Mouse (Mus musculus) cortical plate, adult 2 months (tissue): ENCODE data around the gene Hcfc1r1.

Experiments used
- CTCF ChIP-seq: fragments of 200-500 bp; IDR thresholded peaks from 2 replicates; pipeline ENCODE4 v1.5.1; 2011; ENCODE audit warnings: mild to moderate bottlenecking, control low read depth, low read length; ENCODE audit not compliant: insufficient read depth; ENCODE audit errors: extremely low read depth
- POLR2A ChIP-seq: fragments of 200-500 bp; IDR thresholded peaks from 2 replicates; pipeline ENCODE4 v1.6.1; 2011; ENCODE audit warnings: mild to moderate bottlenecking, low read length, control low read depth; ENCODE audit not compliant: insufficient read depth; ENCODE audit errors: extremely low read depth

DNA sequence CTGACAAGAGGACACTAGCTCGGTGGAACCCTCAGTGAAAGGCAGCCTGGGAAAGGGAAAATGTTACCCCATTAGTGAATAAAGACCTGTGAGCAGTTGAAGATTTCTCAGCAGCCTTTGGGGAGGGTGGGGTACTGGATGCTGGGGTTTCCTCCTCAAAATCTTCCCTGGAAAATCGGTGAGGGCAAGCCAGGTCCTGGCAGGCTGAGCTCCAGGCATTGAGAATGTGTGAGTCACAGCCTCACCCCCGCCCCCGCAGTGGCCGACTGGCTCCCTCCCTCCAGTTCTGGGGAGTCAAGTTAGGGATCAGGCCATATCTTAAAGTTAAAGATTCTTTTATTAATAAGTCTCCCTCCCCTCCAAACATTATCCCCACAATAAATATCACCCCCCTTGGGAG, 1.7 kb downstream of the Hcfc1r1 start:
- TF ChIP-seq POLR2A (no peak), CTCF (no peak)
